Comparison of ENCODE assay signal across 8 mouse cellular contexts in the genomic region with DNA sequence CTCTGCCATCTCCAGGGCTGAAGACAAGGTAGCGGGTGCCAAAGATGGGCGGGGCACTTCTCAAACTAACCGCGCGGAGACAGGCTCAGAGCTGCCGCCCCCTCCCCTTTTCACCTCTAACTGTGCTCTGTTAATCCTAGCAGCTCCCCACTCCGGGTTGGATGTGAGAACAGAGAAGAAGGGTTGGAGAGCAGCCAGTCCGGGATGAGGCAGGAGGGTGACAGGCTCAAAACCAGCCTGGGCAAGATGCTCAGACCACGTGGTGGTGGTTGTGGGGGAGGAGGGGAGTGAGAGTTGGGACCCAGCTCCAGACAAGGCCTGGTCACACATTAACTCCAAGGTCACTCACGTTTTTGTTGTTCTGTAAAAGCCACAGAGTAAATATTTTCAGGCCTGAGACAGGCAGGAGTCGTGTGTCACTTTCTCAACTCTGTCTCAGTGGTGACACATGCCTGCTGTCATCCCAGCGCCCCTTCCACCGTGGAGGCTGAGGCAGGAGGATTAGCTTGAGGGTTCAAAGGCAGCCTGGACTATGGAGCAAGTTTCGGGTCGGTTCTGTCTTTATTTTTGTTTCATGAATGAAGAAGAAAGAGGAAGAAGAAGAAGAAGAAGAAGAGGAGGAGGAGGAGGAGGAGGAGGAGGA. TPM values are rescaled to one million over a fixed set of nuclear protein-coding genes. Genes with fewer than 3 reads are reported as not detected.
A peak's percentile ranks its signal among the peaks of the same experiment; 100 is the strongest.
DNase-seq lines count a peak whose midpoint lies in the region; ATAC-seq and TF ChIP-seq lines count a peak whose summit lies in the region.

No protein-coding gene starts in this region.

- H3K27me3 ChIP-seq in lung, postnatal 0 days (replicated peaks; ENCODE audit: insufficient read depth, low read length), result no peaks in the 10 kb centered on the region
- H3K27me3 ChIP-seq in forebrain, embryonic 14.5 days (replicated peaks; ENCODE audit: control insufficient read depth, insufficient read depth, low read length), result 0 out of 2 replicates have a peak, but pooled peaks cover 8% of the 10 kb centered on the region
- H3K27me3 ChIP-seq in limb, embryonic 15.5 days, result no peaks in the 10 kb centered on the region

- H3K9me3 ChIP-seq in lung, postnatal 0 days (ENCODE audit: low read length), result no peaks in the 10 kb centered on the region
- no peaks in the 10 kb centered on the region for H3K9me3 ChIP-seq in forebrain, embryonic 14.5 days (replicated peaks; ENCODE audit: control insufficient read depth, low read length)
- no peaks in the 10 kb centered on the region for H3K9me3 ChIP-seq in limb, embryonic 15.5 days

- no peak for TF ChIP-seq CTCF in lung, postnatal 0 days (IDR thresholded peaks at IDR 0.05)

- DNase-seq in lung, postnatal 0 days (ENCODE audit: low spot score), result no peak
- DNase-seq in lung, postnatal 14 days, result no peak
- DNase-seq in ZHBTc4 (ENCODE audit: low read depth, low spot score), result peak; percentile 76
- DNase-seq in forebrain, embryonic 14.5 days (ENCODE audit: low spot score), result peak; percentile 87
- DNase-seq in induced T-regulatory cell, adult 2 months (ENCODE audit: low read depth), result peak; percentile 64
- DNase-seq in ovary, postnatal 14 days (ENCODE audit: low spot score), result peak; percentile 22

- no peak for TF ChIP-seq EP300 in lung, postnatal 0 days (IDR thresholded peaks at IDR 0.05)

- no peak overlapping the region for H3K4me3 ChIP-seq in lung, postnatal 0 days (ENCODE audit: low read depth, low read length)
- peak overlapping the region; percentile 77; the same call in 1 of the 2 replicates for H3K4me3 ChIP-seq in forebrain, embryonic 14.5 days (ENCODE audit: low read depth, low read length)
- peak overlapping the region; percentile 76 for H3K4me3 ChIP-seq in limb, embryonic 15.5 days

- no peak overlapping the region for H3K27ac ChIP-seq in lung, postnatal 0 days (ENCODE audit: low read length)
- H3K27ac ChIP-seq in forebrain, embryonic 14.5 days (ENCODE audit: low read depth, low read length), result peak overlapping the region; percentile 92
- H3K27ac ChIP-seq in limb, embryonic 15.5 days, result peak overlapping the region; percentile 93; the same call in 1 of the 2 replicates

- peak overlapping the region; percentile 87 for H3K4me2 ChIP-seq in lung, postnatal 0 days (replicated peaks; ENCODE audit: low read depth, low read length)
- peak overlapping the region; percentile 88 for H3K4me2 ChIP-seq in forebrain, embryonic 14.5 days (ENCODE audit: low read length)
- peak overlapping the region; percentile 94 for H3K4me2 ChIP-seq in limb, embryonic 15.5 days

- 18% methylated on average over 15 of the region's 15 CpGs for WGBS in lung, postnatal 0 days
- WGBS in forebrain, embryonic 14.5 days, result 15% methylated on average over 15 of the region's 15 CpGs
- 24% methylated on average over 15 of the region's 15 CpGs for WGBS in limb, embryonic 15.5 days

- H3K4me1 ChIP-seq in lung, postnatal 0 days (ENCODE audit: insufficient read depth, low read depth, low read length), result peaks cover 19% of the 10 kb centered on the region
- peaks cover 24% of the 10 kb centered on the region for H3K4me1 ChIP-seq in forebrain, embryonic 14.5 days (ENCODE audit: control insufficient read depth, insufficient read depth, low read length)
- H3K4me1 ChIP-seq in limb, embryonic 15.5 days, result peaks cover 56% of the 10 kb centered on the region

- no peaks in the 10 kb centered on the region for H3K36me3 ChIP-seq in lung, postnatal 0 days (ENCODE audit: insufficient read depth, low read length)
- H3K36me3 ChIP-seq in forebrain, embryonic 14.5 days (ENCODE audit: control insufficient read depth, insufficient read depth, low read length), result no peaks in the 10 kb centered on the region
- H3K36me3 ChIP-seq in limb, embryonic 15.5 days, result no peaks in the 10 kb centered on the region

- no peak for ATAC-seq in lung, postnatal 0 days
- ATAC-seq in forebrain, embryonic 14.5 days, result peak; percentile 9
- ATAC-seq in limb, embryonic 15.5 days (ENCODE audit: insufficient number of reproducible peaks, low FRiP score, low TSS enrichment, low read depth), result no peak
- ATAC-seq in erythroid progenitor cell, adult 5-6 weeks (replicated peaks; ENCODE audit: low FRiP score, poor library complexity, severe bottlenecking), result no peak

- H3K9ac ChIP-seq in lung, postnatal 0 days (replicated peaks; ENCODE audit: low read depth), result no peak overlapping the region
- H3K9ac ChIP-seq in forebrain, embryonic 14.5 days (ENCODE audit: low read length), result no peak overlapping the region; the same call in 1 of the 2 replicates
- H3K9ac ChIP-seq in limb, embryonic 15.5 days, result no peak overlapping the region

RNA-seq across cellular contexts. Expression of gene Nfic, which starts 23.8 kb away (rescaled TPM):
- polyA plus RNA-seq in lung, postnatal 0 days (2015; fragmentation: Nextera tagmentation; extraction: Ambion mirVana), result 73.6 and 83.9 TPM in 2 replicates
- 16.6 and 17.9 TPM in 2 replicates for polyA plus RNA-seq in forebrain, embryonic 14.5 days (2014; fragmentation: Nextera tagmentation; extraction: Ambion mirVana)
- polyA plus RNA-seq in limb, embryonic 15.5 days (2015; fragmentation: Nextera tagmentation; extraction: Ambion mirVana), result 138 and 146 TPM in 2 replicates
- 10.1 and 15.1 TPM in 2 replicates for total RNA-seq in erythroid progenitor cell, adult 5-6 weeks (2015; ENCODE audit: low replicate concordance)
- total RNA-seq in erythroid progenitor cell, adult 5-6 weeks (2017; ENCODE audit: low replicate concordance), result 0.45 and 0.90 TPM in 2 replicates

RNA-seq across cellular contexts. Expression of gene Smim24, which starts 38.8 kb away (rescaled TPM):
- 3.1 and 3.6 TPM in 2 replicates for polyA plus RNA-seq in lung, postnatal 0 days (2015; fragmentation: Nextera tagmentation; extraction: Ambion mirVana)
- polyA plus RNA-seq in forebrain, embryonic 14.5 days (2014; fragmentation: Nextera tagmentation; extraction: Ambion mirVana), result 1.5 and 2.0 TPM in 2 replicates
- 2.9 and 3.6 TPM in 2 replicates for polyA plus RNA-seq in limb, embryonic 15.5 days (2015; fragmentation: Nextera tagmentation; extraction: Ambion mirVana)
- 5.4 and 7.5 TPM in 2 replicates for total RNA-seq in erythroid progenitor cell, adult 5-6 weeks (2015; ENCODE audit: low replicate concordance)
- total RNA-seq in erythroid progenitor cell, adult 5-6 weeks (2017; ENCODE audit: low replicate concordance), result 4.2 TPM in 1 of 2 replicates, not detected in the other

RNA-seq across cellular contexts. Expression of gene Gm48552, which starts 42.8 kb away (rescaled TPM):
- 0.20 and 0.63 TPM in 2 replicates for polyA plus RNA-seq in lung, postnatal 0 days (2015; fragmentation: Nextera tagmentation; extraction: Ambion mirVana)
- polyA plus RNA-seq in forebrain, embryonic 14.5 days (2014; fragmentation: Nextera tagmentation; extraction: Ambion mirVana), result 0.65 and 0.69 TPM in 2 replicates
- polyA plus RNA-seq in limb, embryonic 15.5 days (2015; fragmentation: Nextera tagmentation; extraction: Ambion mirVana), result 0.51 and 1.7 TPM in 2 replicates
- not detected in 2 replicates for total RNA-seq in erythroid progenitor cell, adult 5-6 weeks (2015; ENCODE audit: low replicate concordance)
- total RNA-seq in erythroid progenitor cell, adult 5-6 weeks (2017; ENCODE audit: low replicate concordance), result not detected in 2 replicates

RNA-seq across cellular contexts. Expression of gene Gm48551, which starts 47.4 kb away (rescaled TPM):
- 2.4 and 3.0 TPM in 2 replicates for polyA plus RNA-seq in lung, postnatal 0 days (2015; fragmentation: Nextera tagmentation; extraction: Ambion mirVana)
- polyA plus RNA-seq in forebrain, embryonic 14.5 days (2014; fragmentation: Nextera tagmentation; extraction: Ambion mirVana), result 3.6 and 4.8 TPM in 2 replicates
- 2.1 and 3.1 TPM in 2 replicates for polyA plus RNA-seq in limb, embryonic 15.5 days (2015; fragmentation: Nextera tagmentation; extraction: Ambion mirVana)
- total RNA-seq in erythroid progenitor cell, adult 5-6 weeks (2015; ENCODE audit: low replicate concordance), result 2.1 and 4.3 TPM in 2 replicates
- not detected in 2 replicates for total RNA-seq in erythroid progenitor cell, adult 5-6 weeks (2017; ENCODE audit: low replicate concordance)

RNA-seq across cellular contexts. Expression of gene Dohh, which starts 47.4 kb away (rescaled TPM):
- 49.4 and 55.2 TPM in 2 replicates for polyA plus RNA-seq in lung, postnatal 0 days (2015; fragmentation: Nextera tagmentation; extraction: Ambion mirVana)
- polyA plus RNA-seq in forebrain, embryonic 14.5 days (2014; fragmentation: Nextera tagmentation; extraction: Ambion mirVana), result 78.7 and 78.8 TPM in 2 replicates
- 79.8 and 88.7 TPM in 2 replicates for polyA plus RNA-seq in limb, embryonic 15.5 days (2015; fragmentation: Nextera tagmentation; extraction: Ambion mirVana)
- 8.8 TPM in 1 of 2 replicates, not detected in the other for total RNA-seq in erythroid progenitor cell, adult 5-6 weeks (2015; ENCODE audit: low replicate concordance)
- 4.0 and 17.2 TPM in 2 replicates for total RNA-seq in erythroid progenitor cell, adult 5-6 weeks (2017; ENCODE audit: low replicate concordance)

Comparison
In these comparisons a context has a peak if more than half of its experiments do, and no peak if none do; other contexts are left out.
1. DNase-seq: peak in ZHBTc4 (single experiment), forebrain, embryonic 14.5 days (single experiment), induced T-regulatory cell, adult 2 months (single experiment) and ovary, postnatal 14 days (single experiment); none in lung, postnatal 0 days (single experiment) and lung, postnatal 14 days (single experiment).
2. Peak in every context shown above with its lines, with median percentiles within 50 percentile points of each other: H3K4me2 ChIP-seq.